Mouse (Mus musculus) small intestine, adult 2 months (tissue): Measurements from ENCODE around the gene Sacm1l.

Experiments
- CTCF ChIP-seq: fragments of 200-500 bp; IDR thresholded peaks from 2 replicates; pipeline ENCODE4 v1.5.1; 2012; ENCODE audit warnings: low read depth, mild to moderate bottlenecking, control low read depth, inconsistent platforms, low read length, moderate library complexity, mixed read lengths; ENCODE audit not compliant: insufficient replicate concordance, insufficient read length; ENCODE audit errors: extremely low read depth
- POLR2A ChIP-seq: fragments of 200-500 bp; IDR thresholded peaks from 2 replicates; pipeline ENCODE4 v1.6.1; 2012; ENCODE audit warnings: low read depth, mild to moderate bottlenecking, control low read depth, inconsistent platforms, low read length, moderate library complexity

- no peak for TF ChIP-seq POLR2A
- TF ChIP-seq CTCF: no peak
Measured at GRCm38 (mm10) chr9:123496665-123497064, 32.9 kb upstream of the Sacm1l start.
